Mouse (Mus musculus) granulocyte monocyte progenitor cell, adult 5-6 weeks (primary cell): Measurements from ENCODE around the gene Ypel2. TPM values are rescaled to one million over a fixed set of nuclear protein-coding genes. Genes with fewer than 3 reads are reported as not detected.
A peak's percentile ranks its signal among the peaks of the same experiment; 100 is the strongest.

Source experiments
- ATAC-seq: replicated peaks from 2 replicates; pipeline ENCODE4 v1.8.0; 2016; ENCODE audit warnings: mild to moderate bottlenecking, moderate TSS enrichment, inconsistent platforms; ENCODE audit not compliant: poor library complexity, severe bottlenecking
- total RNA-seq, 2 experiments: library from RNA; stranded (forward) in 1 of 2; stranded (reverse) in 1 of 2; fragments of 200-712, 200-1000 nt in 1 of 2; fragments of >200 nt in 1 of 2; fragmentation: Nextera tagmentation in 1 of 2; gene quantifications; 2 replicates each; pipeline ENCODE4 v1.2.3; 2014 to 2017

Ypel2 gene
- total RNA-seq, 2 experiments from 2014 or later = 6.7 to 11.6 TPM

DNA sequence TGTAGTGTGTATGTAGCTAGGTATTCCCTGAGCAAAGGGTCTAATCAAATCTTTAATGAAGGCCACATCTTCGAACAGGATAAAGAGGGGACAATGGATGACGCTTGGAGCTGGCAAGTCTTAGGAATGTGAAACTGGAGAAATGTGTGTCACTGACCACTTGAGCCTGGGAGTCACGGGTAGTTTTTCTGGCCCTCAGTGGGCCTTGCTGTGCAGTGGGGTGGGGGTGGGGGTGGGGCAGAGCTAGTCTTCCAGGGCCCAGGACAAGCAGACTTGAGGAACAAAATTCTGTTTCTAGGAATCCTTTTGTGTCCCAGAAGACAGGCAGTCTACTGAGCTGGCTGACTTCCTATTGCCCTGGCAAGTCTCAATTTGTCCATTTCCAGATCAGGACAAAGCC is 55.0 kb downstream of the Ypel2 start:
- no peak for ATAC-seq

DNA sequence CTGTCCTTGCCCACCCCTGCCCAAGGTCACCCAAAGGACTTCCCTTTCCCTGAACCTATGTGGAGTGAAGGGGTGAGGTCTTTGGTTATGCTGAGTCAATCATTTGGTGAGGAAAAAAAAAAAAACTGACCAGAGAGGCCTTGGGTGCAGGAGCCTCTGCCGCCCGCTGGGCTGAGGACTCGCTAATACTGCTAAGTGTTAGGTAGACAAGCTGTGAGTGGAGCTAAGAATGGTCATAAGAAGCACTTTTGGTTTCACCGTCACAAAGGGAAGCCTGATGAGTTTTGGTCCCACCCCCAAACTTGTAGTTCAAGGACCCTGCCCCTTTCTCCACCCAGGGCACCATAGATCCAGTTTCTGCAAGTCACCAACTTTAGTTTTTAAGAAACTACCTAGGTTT is 55.4 kb downstream of the Ypel2 start:
- ATAC-seq = no peak

DNA sequence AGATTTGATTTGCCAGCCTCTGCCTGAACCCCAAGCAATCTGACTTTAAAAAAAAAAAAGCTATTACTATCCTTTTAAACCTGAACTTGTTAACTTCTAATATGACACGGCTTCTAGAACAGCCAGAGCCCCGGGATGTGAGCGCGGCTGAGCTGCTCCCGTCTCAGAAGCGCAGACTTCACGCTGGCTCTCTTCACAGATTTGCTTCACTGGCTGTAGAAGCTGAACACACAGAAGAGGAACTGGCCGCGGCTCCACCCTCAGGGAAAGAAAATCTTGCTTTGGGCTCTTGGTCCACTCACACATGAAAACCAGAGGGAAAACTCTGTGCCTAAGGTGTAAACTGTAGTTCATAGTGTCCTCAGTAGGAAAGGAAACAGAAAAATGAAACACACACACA is 56.6 kb downstream of the Ypel2 start:
- no peak for ATAC-seq

DNA sequence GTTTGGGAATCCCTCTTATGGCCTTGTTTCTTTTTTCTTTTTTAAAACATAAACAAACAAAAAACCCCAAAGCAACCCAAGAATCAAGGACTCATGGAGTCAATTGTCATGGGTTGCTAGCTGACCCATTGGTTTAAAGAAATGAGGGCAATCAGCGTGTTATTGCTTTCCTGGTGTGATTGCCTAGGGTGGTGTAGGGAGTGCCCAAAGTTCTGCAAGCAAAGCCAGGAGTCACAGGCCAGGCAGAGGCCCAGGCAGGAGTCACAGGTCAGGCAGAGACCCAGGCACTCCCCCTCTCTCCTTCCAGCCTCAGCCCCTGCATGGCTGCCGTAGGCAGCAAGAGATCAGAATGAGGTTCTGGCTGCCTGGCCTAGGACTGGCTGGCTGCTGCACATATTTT is 58.6 kb downstream of the Ypel2 start:
- no peak for ATAC-seq

DNA sequence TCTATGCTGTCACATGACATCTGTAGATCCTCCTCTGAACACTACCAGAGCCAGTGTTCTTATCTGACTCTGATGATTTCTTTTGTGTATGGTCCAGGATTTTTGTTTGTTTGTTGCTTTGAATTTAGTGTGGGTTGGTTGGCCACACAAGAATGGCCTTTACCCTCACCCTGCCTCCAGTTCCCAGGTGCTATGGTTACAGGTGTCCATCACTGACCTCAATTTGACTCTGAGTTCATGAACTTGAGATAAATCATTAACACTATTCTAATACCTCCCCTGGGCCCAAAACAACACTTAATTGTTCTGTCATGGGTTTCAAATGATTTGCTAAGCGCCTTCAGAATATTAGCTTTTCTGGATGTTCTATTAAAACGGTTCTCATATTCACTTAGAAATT is 61.3 kb downstream of the Ypel2 start:
- ATAC-seq = no peak

GRCm38 (mm10) chr11:86930636-86931180 is 62.8 kb downstream of the Ypel2 start:
- ATAC-seq = no peak

GRCm38 (mm10) chr11:86929985-86930384 is 63.5 kb downstream of the Ypel2 start:
- no peak for ATAC-seq

GRCm38 (mm10) chr11:86929531-86929930 is 64.0 kb downstream of the Ypel2 start:
- no peak for ATAC-seq

- peak; percentile 83 for ATAC-seq
Observed at GRCm38 (mm10) chr11:86925085-86925638, 68.3 kb downstream of the Ypel2 start.

DNA sequence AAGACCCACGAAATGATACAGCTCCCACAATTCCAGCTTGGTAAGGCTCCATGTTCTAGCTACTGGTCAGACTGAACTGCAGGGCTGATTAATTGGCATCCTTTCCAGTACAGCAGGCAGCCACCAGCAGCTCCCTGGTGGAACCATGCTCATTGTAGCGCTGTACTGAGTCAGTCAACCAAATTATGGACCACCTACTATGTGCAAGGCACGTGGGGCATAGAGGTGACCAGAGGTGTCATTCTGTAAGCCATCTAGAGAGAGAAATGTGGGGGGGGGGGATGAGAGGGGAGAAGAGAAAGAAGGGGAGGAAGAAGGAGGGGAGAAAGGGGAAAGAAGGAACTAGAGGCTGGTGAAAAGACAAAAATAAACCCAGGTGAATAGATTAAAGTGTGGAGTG is 68.9 kb downstream of the Ypel2 start:
- ATAC-seq = no peak

GRCm38 (mm10) chr11:86923654-86924053 is 69.9 kb downstream of the Ypel2 start:
- ATAC-seq = no peak

- no peak for ATAC-seq
Observed at GRCm38 (mm10) chr11:86922029-86922428, 71.5 kb downstream of the Ypel2 start.

DNA sequence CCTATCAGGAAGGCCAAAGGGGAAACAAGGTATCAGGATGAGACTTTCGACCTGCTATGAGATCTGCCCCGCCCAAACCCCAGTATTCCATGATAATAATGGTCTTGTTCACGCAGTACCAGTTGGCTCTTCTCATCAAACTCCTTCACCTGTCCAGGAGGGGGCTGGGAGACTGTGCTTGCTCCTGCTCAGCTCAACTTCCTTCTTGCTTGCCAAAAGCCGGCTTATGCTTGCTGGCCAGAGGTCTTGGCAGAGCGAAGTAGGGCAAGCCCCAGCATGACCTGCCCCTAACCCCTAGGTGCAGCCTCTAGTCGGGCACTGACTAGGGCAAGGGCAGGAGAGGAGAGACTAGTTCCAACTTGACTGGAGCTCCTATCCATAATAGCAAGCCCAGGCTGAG is 72.2 kb downstream of the Ypel2 start:
- ATAC-seq = no peak

GRCm38 (mm10) chr11:86920111-86921080 is 73.1 kb downstream of the Ypel2 start:
- peak; percentile 36 for ATAC-seq

GRCm38 (mm10) chr11:86919468-86919867 is 74.0 kb downstream of the Ypel2 start:
- ATAC-seq = no peak

- ATAC-seq = no peak
Observed at GRCm38 (mm10) chr11:86917536-86917935, 76.0 kb downstream of the Ypel2 start.

GRCm38 (mm10) chr11:86916596-86917249 is 76.8 kb downstream of the Ypel2 start:
- ATAC-seq = no peak; the same call in 1 of the 2 replicates

GRCm38 (mm10) chr11:86914329-86914728 is 79.2 kb downstream of the Ypel2 start:
- ATAC-seq = peak; percentile 33

DNA sequence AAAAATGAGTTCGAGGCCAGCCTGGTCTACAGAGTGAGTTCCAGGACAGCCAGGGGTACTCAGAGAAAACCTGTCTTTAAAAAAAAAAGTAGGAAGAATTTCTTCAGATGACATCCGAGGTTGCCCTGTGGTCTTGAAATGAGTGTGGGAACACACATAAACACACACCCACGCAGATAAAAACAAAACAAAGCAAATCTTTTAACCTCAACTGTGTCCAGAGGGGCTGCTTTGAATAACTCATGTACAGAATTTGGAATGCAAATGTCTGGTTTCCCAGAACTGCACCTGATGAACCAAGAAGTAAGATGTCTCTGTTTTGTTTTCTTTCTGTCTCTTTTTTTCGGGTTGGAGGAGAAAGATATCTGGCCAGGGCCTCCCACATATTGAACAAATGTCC is 83.3 kb downstream of the Ypel2 start:
- ATAC-seq = no peak

DNA sequence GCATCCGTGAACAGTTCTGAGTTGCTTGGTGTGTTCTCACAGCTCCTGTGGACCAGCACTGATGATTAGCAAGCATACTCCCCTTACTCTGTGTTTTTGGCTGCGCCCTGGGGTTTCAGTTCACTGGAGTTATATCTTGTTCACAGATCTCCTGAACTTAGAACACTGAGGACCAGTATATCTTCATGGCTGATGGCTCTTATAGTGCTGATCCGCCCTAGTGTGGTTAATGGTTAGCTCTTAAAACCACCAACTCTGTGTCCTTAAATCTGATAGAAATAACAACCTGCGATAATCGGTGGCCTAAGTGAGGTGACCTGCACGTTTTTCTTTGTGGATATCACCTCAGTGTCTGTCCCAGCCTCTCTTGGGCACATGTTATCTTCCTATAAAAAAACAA is 84.5 kb downstream of the Ypel2 start:
- ATAC-seq = no peak
